Mouse (Mus musculus) limb, embryonic 15.5 days (tissue): ENCODE results near the gene Rrm1. TPM values are rescaled to one million over a fixed set of nuclear protein-coding genes. Genes with fewer than 3 reads are reported as not detected.
"Not testable (repeated sequence)": the region's sequence is repeated elsewhere in the genome, so short reads cannot be mapped to it uniquely, and the experiment has no call there.

ENCODE experiments used
- ATAC-seq: fragments of 200-750 bp; cut with Nextera tagmentation; 2 replicates; pipeline ENCODE4 v1.8.0; 2017; ENCODE audit warnings: low read depth, moderate TSS enrichment; ENCODE audit not compliant: insufficient number of reproducible peaks, low FRiP score, low TSS enrichment
- H3K27ac ChIP-seq: fragments of 300-500 bp; sonication (generic); 2 replicates; pipeline ENCODE4 v1.5.1; 2015; ENCODE audit warnings: moderate library complexity, mild to moderate bottlenecking, inconsistent platforms
- H3K27me3 ChIP-seq: fragments of 300-500 bp; sonication (generic); 2 replicates; pipeline ENCODE4 v1.6.1; 2015; ENCODE audit warnings: inconsistent platforms
- H3K36me3 ChIP-seq: fragments of 300-500 bp; sonication (generic); 2 replicates; pipeline ENCODE4 v1.6.1; 2015; ENCODE audit warnings: inconsistent platforms
- H3K4me1 ChIP-seq: fragments of 300-500 bp; sonication (generic); 2 replicates; pipeline ENCODE4 v1.6.1; 2015; ENCODE audit warnings: inconsistent platforms
- H3K4me2 ChIP-seq: fragments of 300-500 bp; sonication (generic); 2 replicates; pipeline ENCODE4 v1.6.1; 2015; ENCODE audit warnings: mild to moderate bottlenecking, inconsistent platforms
- H3K4me3 ChIP-seq: fragments of 300-500 bp; sonication (generic); 2 replicates; pipeline ENCODE4 v1.5.1; 2015; ENCODE audit warnings: mild to moderate bottlenecking, inconsistent platforms
- H3K9ac ChIP-seq: fragments of 300-500 bp; sonication (generic); 2 replicates; pipeline ENCODE4 v1.6.1; 2015; ENCODE audit warnings: inconsistent platforms
- H3K9me3 ChIP-seq: fragments of 300-500 bp; sonication (generic); 2 replicates; pipeline ENCODE4 v1.6.1; 2016; ENCODE audit warnings: inconsistent platforms
- WGBS: fragments of 180-500 bp; shearing (Covaris S2); methylation state at CpG from one replicate; pipeline ENCODE4 v1.1.7; 2015; 5-methylcytosine and 5-hydroxymethylcytosine counted together
- polyA plus RNA-seq: library from polyadenylated mRNA; unstranded; fragments of >200 nt; fragmentation: Nextera tagmentation; extraction: Ambion mirVana; gene quantifications from 2 replicates; pipeline ENCODE4 v1.2.1, GENCODE M21; 2015

The Rrm1 gene
- polyA plus RNA-seq: 120 and 122 TPM in 2 replicates

- peak; percentile 96 for ATAC-seq
- Histone ChIP-seq H3K9me3 (no peaks in the 10 kb centered on the region), H3K9ac (peak within 1 kb of the TSS; percentile 84), H3K4me1 (peaks cover 23% of the 10 kb centered on the region; the same call in 1 of the 2 replicates), H3K4me3 (peak within 1 kb of the TSS; percentile 77), H3K36me3 (peaks cover 18% of the 10 kb centered on the region), H3K27me3 (no peaks in the 10 kb centered on the region), H3K27ac (peak within 1 kb of the TSS; percentile 88), H3K4me2 (peak within 1 kb of the TSS; percentile 64)
- WGBS: under 1% methylated on average over 54 of the region's 56 CpGs
Observed at GRCm38 (mm10) chr7:102441657-102442391, at the start of gene Rrm1. TSS of gene Rrm1 (plus strand) at chr7:102441695.

- no peak overlapping the region for H3K4me3 ChIP-seq
- no peaks in the 10 kb centered on the region for H3K36me3 ChIP-seq
- no peaks in the 10 kb centered on the region for H3K4me1 ChIP-seq
- H3K27me3 ChIP-seq: no peaks in the 10 kb centered on the region
- H3K4me2 ChIP-seq: no peak overlapping the region
- H3K9ac ChIP-seq: no peak overlapping the region
- no peaks in the 10 kb centered on the region for H3K9me3 ChIP-seq
- 86% methylated on average over 2 of the region's 2 CpGs for WGBS
- ATAC-seq: no peak
- no peak overlapping the region for H3K27ac ChIP-seq
Observed at GRCm38 (mm10) chr7:102393898-102394297, 47.6 kb upstream of the Rrm1 start.

GRCm38 (mm10) chr7:102395894-102396293 lies 45.6 kb upstream of the Rrm1 start:
- 76% methylated on average over 7 of the region's 7 CpGs for WGBS
- no peak overlapping the region for H3K4me2 ChIP-seq
- no peaks in the 10 kb centered on the region for H3K27me3 ChIP-seq
- H3K9me3 ChIP-seq: no peaks in the 10 kb centered on the region
- H3K4me3 ChIP-seq: no peak overlapping the region
- ATAC-seq: no peak
- H3K27ac ChIP-seq: no peak overlapping the region
- H3K4me1 ChIP-seq: no peaks in the 10 kb centered on the region
- H3K36me3 ChIP-seq: no peaks in the 10 kb centered on the region
- no peak overlapping the region for H3K9ac ChIP-seq

- WGBS: 94% methylated on average over 3 of the region's 3 CpGs
- no peaks in the 10 kb centered on the region for H3K9me3 ChIP-seq
- H3K4me1 ChIP-seq: no peaks in the 10 kb centered on the region
- no peak overlapping the region for H3K4me2 ChIP-seq
- H3K27ac ChIP-seq: no peak overlapping the region
- H3K4me3 ChIP-seq: no peak overlapping the region
- no peak for ATAC-seq
- H3K27me3 ChIP-seq: no peaks in the 10 kb centered on the region
- H3K9ac ChIP-seq: no peak overlapping the region
- no peaks in the 10 kb centered on the region for H3K36me3 ChIP-seq
Observed at GRCm38 (mm10) chr7:102396331-102396730, 45.2 kb upstream of the Rrm1 start.

GRCm38 (mm10) chr7:102399180-102399731 lies 42.2 kb upstream of the Rrm1 start:
- H3K4me3 ChIP-seq: no peak overlapping the region
- no peaks in the 10 kb centered on the region for H3K36me3 ChIP-seq
- H3K4me2 ChIP-seq: no peak overlapping the region
- no peaks in the 10 kb centered on the region for H3K9me3 ChIP-seq
- no peak overlapping the region for H3K27ac ChIP-seq
- no peak for ATAC-seq
- no peak overlapping the region for H3K9ac ChIP-seq
- 72% methylated on average over 3 of the region's 3 CpGs for WGBS
- no peaks in the 10 kb centered on the region for H3K27me3 ChIP-seq
- H3K4me1 ChIP-seq: no peaks in the 10 kb centered on the region

- WGBS: 89% methylated on average over 2 of the region's 2 CpGs
- H3K9me3 ChIP-seq: no peaks in the 10 kb centered on the region
- no peak overlapping the region for H3K27ac ChIP-seq
- no peak for ATAC-seq
- no peaks in the 10 kb centered on the region for H3K4me1 ChIP-seq
- H3K27me3 ChIP-seq: no peaks in the 10 kb centered on the region
- H3K4me3 ChIP-seq: no peak overlapping the region
- no peak overlapping the region for H3K4me2 ChIP-seq
- H3K36me3 ChIP-seq: no peaks in the 10 kb centered on the region
- H3K9ac ChIP-seq: no peak overlapping the region
Observed at GRCm38 (mm10) chr7:102404118-102404517, 37.4 kb upstream of the Rrm1 start.

- Histone ChIP-seq H3K4me3 (no peak overlapping the region), H3K9ac (no peak overlapping the region), H3K27me3 (no peaks in the 10 kb centered on the region), H3K4me2 (no peak overlapping the region), H3K27ac (no peak overlapping the region), H3K36me3 (no peaks in the 10 kb centered on the region), H3K4me1 (no peaks in the 10 kb centered on the region), H3K9me3 (no peaks in the 10 kb centered on the region)
- no peak for ATAC-seq
Observed at GRCm38 (mm10) chr7:102407440-102407839, 34.1 kb upstream of the Rrm1 start.

GRCm38 (mm10) chr7:102415272-102415671 lies 26.2 kb upstream of the Rrm1 start:
- not testable (repeated sequence) for H3K4me2 ChIP-seq, ATAC-seq, H3K9me3 ChIP-seq, H3K4me3 ChIP-seq, H3K9ac ChIP-seq, H3K4me1 ChIP-seq, H3K36me3 ChIP-seq, H3K27ac ChIP-seq, H3K27me3 ChIP-seq
- 90% methylated on average over 9 of the region's 9 CpGs for WGBS

GRCm38 (mm10) chr7:102415841-102416240 lies 25.7 kb upstream of the Rrm1 start:
- ATAC-seq: no peak
- Histone ChIP-seq H3K9ac (no peak overlapping the region), H3K36me3 (no peaks in the 10 kb centered on the region), H3K4me2 (no peak overlapping the region), H3K9me3 (no peaks in the 10 kb centered on the region), H3K4me3 (no peak overlapping the region), H3K27ac (no peak overlapping the region), H3K27me3 (no peaks in the 10 kb centered on the region), H3K4me1 (no peaks in the 10 kb centered on the region)
- 49% methylated on average over 6 of the region's 6 CpGs for WGBS

GRCm38 (mm10) chr7:102417398-102417797 lies 24.1 kb upstream of the Rrm1 start:
- Histone ChIP-seq H3K36me3 (no peaks in the 10 kb centered on the region), H3K4me2 (no peak overlapping the region), H3K4me1 (no peaks in the 10 kb centered on the region), H3K27me3 (no peaks in the 10 kb centered on the region), H3K27ac (no peak overlapping the region), H3K9me3 (no peaks in the 10 kb centered on the region), H3K9ac (no peak overlapping the region), H3K4me3 (no peak overlapping the region)
- WGBS: 8% methylated on average over 4 of the region's 4 CpGs
- ATAC-seq: no peak

GRCm38 (mm10) chr7:102422036-102422435 lies 19.5 kb upstream of the Rrm1 start:
- Histone ChIP-seq H3K4me3 (no peak overlapping the region), H3K4me1 (no peaks in the 10 kb centered on the region), H3K36me3 (no peaks in the 10 kb centered on the region), H3K27me3 (no peaks in the 10 kb centered on the region), H3K9me3 (no peaks in the 10 kb centered on the region), H3K27ac (no peak overlapping the region), H3K4me2 (no peak overlapping the region), H3K9ac (no peak overlapping the region)
- 95% methylated on average over 2 of the region's 2 CpGs for WGBS
- ATAC-seq: no peak

GRCm38 (mm10) chr7:102425933-102426685 lies 15.4 kb upstream of the Rrm1 start:
- peaks cover 6% of the 10 kb centered on the region for H3K36me3 ChIP-seq
- no peak overlapping the region for H3K4me2 ChIP-seq
- no peak for ATAC-seq
- no peak overlapping the region for H3K4me3 ChIP-seq
- no peak overlapping the region for H3K9ac ChIP-seq
- WGBS: 57% methylated on average over 6 of the region's 6 CpGs
- no peaks in the 10 kb centered on the region for H3K27me3 ChIP-seq
- 0 out of 2 replicates have a peak overlapping the region, but pooled peaks have one; percentile 27 for H3K27ac ChIP-seq
- H3K9me3 ChIP-seq: no peaks in the 10 kb centered on the region
- no peaks in the 10 kb centered on the region for H3K4me1 ChIP-seq
